Mouse (Mus musculus) midbrain, embryonic 14.5 days (tissue): ENCODE measurements around the gene Prox1. TPM values are rescaled to one million over a fixed set of nuclear protein-coding genes. Genes with fewer than 3 reads are reported as not detected.

Experiments
- ATAC-seq: fragments of 200-750 bp; cut with Nextera tagmentation; 2 replicates; pipeline ENCODE4 v1.8.0; 2017; ENCODE audit warnings: moderate number of reproducible peaks, moderate library complexity; ENCODE audit not compliant: low FRiP score, low TSS enrichment
- DNase-seq: peaks from one replicate; pipeline ENCODE4 v3.0.0-alpha.2; 2015
- H3K27ac ChIP-seq: fragments of 300-500 bp; sonication (generic); replicated peaks from 2 replicates; pipeline ENCODE4 v1.5.1; 2014; ENCODE audit warnings: mild to moderate bottlenecking, low read depth, low read length, moderate library complexity
- H3K27me3 ChIP-seq: fragments of 300-500 bp; sonication (generic); 2 replicates; pipeline ENCODE4 v1.6.1; 2014; ENCODE audit warnings: low read length, control low read depth, mixed read lengths; ENCODE audit not compliant: control insufficient read depth, insufficient read depth
- H3K36me3 ChIP-seq: fragments of 300-500 bp; sonication (generic); 2 replicates; pipeline ENCODE4 v1.6.1; 2014; ENCODE audit warnings: low read length, control low read depth; ENCODE audit not compliant: control insufficient read depth, insufficient read depth
- H3K4me1 ChIP-seq: fragments of 300-500 bp; sonication (generic); 2 replicates; pipeline ENCODE4 v1.6.1; 2014; ENCODE audit warnings: mild to moderate bottlenecking, antibody characterized with exemption, low read length, control low read depth; ENCODE audit not compliant: control insufficient read depth, insufficient read depth
- H3K4me2 ChIP-seq: fragments of 300-500 bp; sonication (generic); 2 replicates; pipeline ENCODE4 v1.6.1; 2014; ENCODE audit warnings: mild to moderate bottlenecking, low read length, moderate library complexity
- H3K4me3 ChIP-seq: fragments of 300-500 bp; sonication (generic); replicated peaks from 2 replicates; pipeline ENCODE4 v1.5.1; 2014; ENCODE audit warnings: low read depth, low read length
- H3K9ac ChIP-seq: fragments of 300-500 bp; sonication (generic); replicated peaks from 2 replicates; pipeline ENCODE4 v1.6.1; 2014; ENCODE audit warnings: mild to moderate bottlenecking, low read length, moderate library complexity
- H3K9me3 ChIP-seq: fragments of 300-500 bp; sonication (generic); 2 replicates; pipeline ENCODE4 v1.6.1; 2016; ENCODE audit warnings: low read length, control low read depth, mixed read lengths; ENCODE audit not compliant: control insufficient read depth
- WGBS: fragments of 180-500 bp; shearing (Covaris S2); extraction: QIAGEN DNeasy Blood & Tissue Kit; methylation state at CpG from one replicate; pipeline ENCODE4 v1.1.7; 2014; 5-methylcytosine and 5-hydroxymethylcytosine counted together
- polyA plus RNA-seq: library from polyadenylated mRNA; unstranded; fragments of >200 nt; fragmentation: Nextera tagmentation; extraction: Ambion mirVana; gene quantifications from 2 replicates; pipeline ENCODE4 v1.2.1, GENCODE M21; 2014

The Prox1 gene
- polyA plus RNA-seq, 1 experiment from 2014 or later: 10.7 TPM

DNA sequence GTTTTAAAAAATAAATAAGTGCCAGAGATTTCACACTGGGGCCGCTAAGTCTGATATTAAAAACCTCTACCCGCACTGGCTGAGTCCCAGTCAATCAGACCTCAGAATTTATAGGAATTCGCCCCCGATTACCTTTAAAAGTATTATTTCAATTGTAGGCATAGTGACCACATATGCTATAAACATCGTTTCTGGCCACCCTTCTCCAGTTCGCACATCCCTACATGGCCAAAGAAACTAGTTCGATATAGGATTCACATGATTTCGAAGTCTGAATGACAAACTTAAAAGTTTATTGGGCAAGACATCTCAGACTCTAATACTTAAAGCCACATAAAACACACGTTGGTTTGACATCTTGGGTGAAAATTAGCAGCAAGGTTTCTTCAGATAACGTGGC is 827 bp upstream of the Prox1 start:
- ATAC-seq (no peak), DNase-seq (no peak)
- peaks cover 52% of the 10 kb centered on the region; the same call in 1 of the 2 replicates for H3K27me3 ChIP-seq
- H3K9me3 ChIP-seq: no peaks in the 10 kb centered on the region
- no peaks in the 10 kb centered on the region for H3K36me3 ChIP-seq
- H3K27ac ChIP-seq: no peak overlapping the region
- H3K4me2 ChIP-seq: peak overlapping the region; percentile 91
- H3K9ac ChIP-seq: no peak overlapping the region; the same call in 1 of the 2 replicates
- peaks cover 30% of the 10 kb centered on the region for H3K4me1 ChIP-seq
- WGBS: 4% methylated on average over 10 of the region's 10 CpGs
- peak overlapping the region; percentile 66 for H3K4me3 ChIP-seq

GRCm38 (mm10) chr1:190170819-190171216 is 304 bp upstream of the Prox1 start:
- under 1% methylated on average over 23 of the region's 24 CpGs for WGBS
- Histone ChIP-seq H3K9ac (peak overlapping the region; percentile 72), H3K9me3 (no peaks in the 10 kb centered on the region), H3K4me3 (peak overlapping the region; percentile 66), H3K27ac (peak overlapping the region; percentile 89), H3K4me1 (peaks cover 30% of the 10 kb centered on the region), H3K36me3 (no peaks in the 10 kb centered on the region), H3K4me2 (peak overlapping the region; percentile 91), H3K27me3 (peaks cover 47% of the 10 kb centered on the region; the same call in 1 of the 2 replicates)
- ATAC-seq (peak; percentile 33; the same call in 1 of the 2 replicates), DNase-seq (no peak)

GRCm38 (mm10) chr1:190168761-190169671 is 1.5 kb downstream of the Prox1 start:
- Histone ChIP-seq H3K9ac (peak overlapping the region; percentile 72), H3K4me1 (peaks cover 18% of the 10 kb centered on the region), H3K4me2 (peak overlapping the region; percentile 91), H3K36me3 (no peaks in the 10 kb centered on the region), H3K9me3 (no peaks in the 10 kb centered on the region), H3K4me3 (peak overlapping the region; percentile 66), H3K27me3 (peaks cover 29% of the 10 kb centered on the region; the same call in 1 of the 2 replicates), H3K27ac (peak overlapping the region; percentile 89)
- under 1% methylated on average over 51 of the region's 51 CpGs for WGBS
- ATAC-seq (peak; percentile 24; the same call in 1 of the 2 replicates), DNase-seq (peak; percentile 70)

DNA sequence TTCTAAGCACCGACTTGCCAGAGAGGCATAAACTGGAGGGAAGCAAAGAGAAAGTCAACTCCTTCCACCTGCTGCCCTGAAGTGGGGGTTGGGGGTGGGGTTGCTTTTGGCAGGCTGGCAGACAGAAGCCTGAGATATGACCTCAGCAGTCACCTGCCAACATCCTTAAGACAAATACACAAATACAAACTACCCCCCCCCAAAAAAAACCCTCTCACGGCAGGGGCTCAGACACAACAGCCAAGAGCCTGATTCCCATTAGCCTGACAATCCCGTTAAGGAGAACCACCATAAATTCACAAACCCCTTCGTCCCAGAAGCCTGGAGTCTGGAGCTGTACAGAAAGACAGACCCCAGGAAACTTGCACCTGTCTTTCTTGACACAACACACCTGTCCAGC is 2.4 kb downstream of the Prox1 start:
- Histone ChIP-seq H3K4me2 (peak overlapping the region; percentile 91), H3K9me3 (no peaks in the 10 kb centered on the region), H3K9ac (peak overlapping the region; percentile 72; the same call in 1 of the 2 replicates), H3K27ac (no peak overlapping the region), H3K27me3 (peaks cover 21% of the 10 kb centered on the region; the same call in 1 of the 2 replicates), H3K4me3 (peak overlapping the region; percentile 66), H3K4me1 (peaks cover 18% of the 10 kb centered on the region), H3K36me3 (no peaks in the 10 kb centered on the region)
- ATAC-seq (no peak), DNase-seq (no peak)
- WGBS: under 1% methylated on average over 4 of the region's 4 CpGs

DNA sequence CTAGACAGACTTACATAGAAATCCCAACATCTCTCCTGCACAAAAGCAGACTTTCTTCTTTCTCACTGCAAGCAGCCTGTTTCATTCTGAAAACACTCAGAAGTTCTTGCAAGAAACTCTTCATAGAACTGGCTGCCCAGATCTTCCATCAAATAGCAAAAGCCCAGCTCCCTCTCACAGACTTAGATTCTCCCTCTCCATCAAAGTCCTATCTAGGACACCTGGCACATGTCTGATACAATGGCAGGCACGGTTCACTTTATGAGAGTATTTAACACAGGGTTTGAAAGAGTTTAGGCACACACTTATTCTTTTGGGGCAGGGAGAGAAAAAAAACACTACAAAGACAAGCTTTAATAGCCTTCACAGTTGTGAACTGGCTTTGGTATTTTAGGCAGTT is 2.9 kb downstream of the Prox1 start:
- Histone ChIP-seq H3K4me3 (peak overlapping the region; percentile 66), H3K27ac (no peak overlapping the region), H3K9ac (no peak overlapping the region), H3K4me2 (peak overlapping the region; percentile 91), H3K4me1 (peaks cover 14% of the 10 kb centered on the region), H3K27me3 (peaks cover 15% of the 10 kb centered on the region; the same call in 1 of the 2 replicates), H3K9me3 (no peaks in the 10 kb centered on the region), H3K36me3 (no peaks in the 10 kb centered on the region)
- WGBS: 9% methylated on average over 1 of the region's 1 CpGs
- DNase-seq (no peak), ATAC-seq (no peak)

DNA sequence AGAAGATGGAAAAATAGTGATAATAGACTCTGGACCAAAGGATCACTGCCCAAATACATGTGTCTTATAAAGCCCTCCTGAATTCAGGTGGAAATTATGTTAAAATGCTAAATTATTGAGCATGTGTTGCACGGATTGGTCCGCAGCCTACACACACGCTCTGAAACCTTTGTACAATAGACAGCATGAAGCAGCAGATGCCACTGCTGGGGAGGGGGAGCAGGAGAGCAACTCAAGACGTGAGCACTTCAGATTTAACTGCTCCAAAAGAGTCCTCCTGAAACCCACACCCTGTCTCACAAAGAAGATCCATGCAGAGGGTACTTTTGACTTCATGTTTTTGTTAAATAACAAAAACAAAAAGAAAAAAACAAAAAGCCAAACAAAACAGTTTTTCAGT is 5.0 kb downstream of the Prox1 start:
- peaks cover 8% of the 10 kb centered on the region; the same call in 1 of the 2 replicates for H3K36me3 ChIP-seq
- no peak for ATAC-seq
- H3K27me3 ChIP-seq: no peaks in the 10 kb centered on the region
- H3K27ac ChIP-seq: no peak overlapping the region
- no peak overlapping the region for H3K4me2 ChIP-seq
- no peak overlapping the region for H3K9ac ChIP-seq
- WGBS: 15% methylated on average over 4 of the region's 4 CpGs
- no peak overlapping the region for H3K4me3 ChIP-seq
- no peaks in the 10 kb centered on the region for H3K9me3 ChIP-seq
- no peak for DNase-seq
- peaks cover 4% of the 10 kb centered on the region; the same call in 1 of the 2 replicates for H3K4me1 ChIP-seq

DNA sequence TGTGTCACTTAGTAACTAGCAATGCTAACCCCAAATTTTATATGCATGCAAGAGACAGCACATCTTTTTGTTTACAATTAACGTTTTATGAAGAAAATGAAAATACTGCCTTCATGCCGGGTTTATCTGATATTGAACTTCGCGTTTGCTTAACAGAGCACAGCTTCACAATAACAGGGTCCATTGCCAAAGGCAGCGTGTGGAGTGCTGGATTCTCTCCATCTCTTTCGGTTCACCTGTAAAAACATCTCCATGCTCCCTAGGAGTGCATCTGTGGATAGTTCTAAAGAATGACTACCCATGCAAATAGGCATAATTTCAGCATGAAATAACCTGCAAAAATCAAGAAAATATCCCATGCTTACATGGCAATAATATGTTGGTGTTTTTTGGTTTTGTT is 7.0 kb downstream of the Prox1 start:
- ATAC-seq (no peak), DNase-seq (no peak)
- Histone ChIP-seq H3K4me2 (no peak overlapping the region), H3K27ac (no peak overlapping the region), H3K9ac (no peak overlapping the region), H3K9me3 (no peaks in the 10 kb centered on the region), H3K27me3 (no peaks in the 10 kb centered on the region), H3K36me3 (peaks cover 10% of the 10 kb centered on the region; the same call in 1 of the 2 replicates), H3K4me3 (no peak overlapping the region), H3K4me1 (peaks cover 4% of the 10 kb centered on the region; the same call in 1 of the 2 replicates)
- WGBS: 79% methylated on average over 6 of the region's 6 CpGs

DNA sequence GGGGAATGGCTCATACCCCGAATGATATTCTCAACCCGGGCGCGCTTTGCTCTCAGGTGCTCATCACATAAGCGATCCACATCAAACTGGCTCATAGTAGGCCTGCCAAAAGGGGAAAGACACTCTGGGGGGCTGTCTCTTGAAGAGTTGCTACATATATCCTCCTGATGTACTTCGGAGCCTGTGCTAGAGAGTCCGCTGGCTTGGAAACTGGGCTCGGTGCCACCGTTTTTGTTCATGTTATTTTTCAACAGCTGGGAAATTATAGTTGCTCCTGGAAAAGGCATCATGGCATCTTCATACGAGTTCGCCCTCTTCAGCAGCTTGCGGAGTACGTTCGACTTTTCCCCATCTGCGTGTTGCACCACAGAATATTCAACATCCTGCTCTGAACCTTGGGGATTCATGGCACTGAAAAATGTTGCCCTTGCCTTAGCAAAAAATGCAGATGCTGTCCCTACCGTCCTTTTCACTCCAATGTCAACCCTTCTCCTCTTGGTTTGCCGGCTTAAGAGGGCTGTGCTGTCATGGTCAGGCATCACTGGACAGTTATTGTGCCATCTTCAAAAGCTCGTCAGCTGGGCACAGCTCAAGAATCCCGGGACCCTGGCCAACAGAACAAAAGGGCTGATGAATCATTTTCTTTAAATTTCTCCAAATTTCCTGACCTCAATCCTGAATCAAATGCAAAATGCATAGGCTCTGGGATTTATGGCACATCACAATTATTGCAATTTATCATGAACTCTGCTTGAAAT is 8.6 kb downstream of the Prox1 start:
- Histone ChIP-seq H3K27me3 (no peaks in the 10 kb centered on the region), H3K9ac (no peak overlapping the region), H3K36me3 (peaks cover 10% of the 10 kb centered on the region; the same call in 1 of the 2 replicates), H3K4me3 (no peak overlapping the region), H3K9me3 (no peaks in the 10 kb centered on the region), H3K4me2 (peak overlapping the region; percentile 12; the same call in 1 of the 2 replicates), H3K4me1 (no peaks in the 10 kb centered on the region; the same call in 1 of the 2 replicates), H3K27ac (no peak overlapping the region)
- WGBS: 56% methylated on average over 19 of the region's 19 CpGs
- DNase-seq: no peak
- ATAC-seq: no peak
